Mouse (Mus musculus) hindbrain, postnatal 0 days (tissue): ENCODE measurements at regions not wholly inside any gene's neighbourhood (a gene's known extent, or its start where the extent isn't known, plus 50 kb on each side); places are given as distances from the start of the nearest gene placed in this dataset.
A peak's percentile ranks its signal among the peaks of the same experiment; 100 is the strongest.

ENCODE experiments used
- ATAC-seq: fragments of 200-750 bp; cut with Nextera tagmentation; 2 replicates; pipeline ENCODE4 v1.8.0; 2017; ENCODE audit warnings: mild to moderate bottlenecking, moderate TSS enrichment, moderate library complexity
- DNase-seq: peaks from one replicate; pipeline ENCODE4 v3.0.0-alpha.2; 2015; ENCODE audit warnings: low spot score
- H3K27ac ChIP-seq: fragments of 300-500 bp; sonication (generic); 2 replicates; pipeline ENCODE4 v1.5.1; 2014; ENCODE audit warnings: mild to moderate bottlenecking
- H3K27me3 ChIP-seq: fragments of 300-500 bp; sonication (generic); 2 replicates; pipeline ENCODE4 v1.6.1; 2014; ENCODE audit warnings: low read length, mixed read lengths; ENCODE audit not compliant: insufficient read depth
- H3K36me3 ChIP-seq: fragments of 300-500 bp; sonication (generic); 2 replicates; pipeline ENCODE4 v1.6.1; 2014; ENCODE audit warnings: low read length, mixed read lengths; ENCODE audit not compliant: insufficient read depth
- H3K4me1 ChIP-seq: fragments of 300-500 bp; sonication (generic); 2 replicates; pipeline ENCODE4 v1.6.1; 2014; ENCODE audit warnings: antibody characterized with exemption, low read length, mixed read lengths; ENCODE audit not compliant: insufficient read depth
- H3K4me2 ChIP-seq: fragments of 300-500 bp; sonication (generic); 2 replicates; pipeline ENCODE4 v1.6.1; 2014; ENCODE audit warnings: low read depth, mild to moderate bottlenecking, low read length, moderate library complexity, mixed read lengths
- H3K4me3 ChIP-seq: fragments of 300-500 bp; sonication (generic); 2 replicates; pipeline ENCODE4 v1.5.1; 2014; ENCODE audit warnings: low read length
- H3K9ac ChIP-seq: fragments of 300-500 bp; sonication (generic); replicated peaks from 2 replicates; pipeline ENCODE4 v1.6.1; 2014; ENCODE audit warnings: mild to moderate bottlenecking, low read length, moderate library complexity, mixed read lengths
- H3K9me3 ChIP-seq: fragments of 300-500 bp; sonication (generic); 2 replicates; pipeline ENCODE4 v1.6.1; 2016; ENCODE audit warnings: low read length, mixed read lengths
- CTCF ChIP-seq: IDR thresholded peaks from 2 replicates; pipeline ENCODE4 v1.5.1; 2016; ENCODE audit warnings: antibody characterized with exemption, control low read depth, low read depth
- WGBS: fragments of 180-500 bp; shearing (Covaris S2); extraction: QIAGEN DNeasy Blood & Tissue Kit; methylation state at CpG from one replicate; pipeline ENCODE4 v1.1.7; 2014; 5-methylcytosine and 5-hydroxymethylcytosine counted together

DNA sequence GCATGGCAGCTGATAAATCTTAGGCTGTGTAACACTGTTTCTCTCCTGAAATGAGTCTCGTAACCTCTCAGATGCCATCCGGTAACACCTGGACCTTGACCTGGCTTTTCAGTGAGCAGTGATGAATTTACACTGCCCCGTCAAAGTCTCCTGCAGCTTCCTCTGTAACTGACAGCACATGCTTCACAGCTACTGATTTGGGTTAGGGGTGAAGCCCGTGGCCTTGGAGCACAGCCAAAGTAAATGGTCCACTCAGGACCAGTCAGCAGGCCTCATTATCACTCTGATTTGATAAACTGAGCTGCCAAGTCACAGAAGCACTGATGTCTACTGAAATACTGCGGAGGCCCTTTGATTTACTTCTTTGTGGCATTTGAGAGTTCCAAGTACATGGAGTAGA lies 995.6 kb downstream of the Olfm4 start:
- no peak overlapping the region for H3K4me2 ChIP-seq
- WGBS: 67% methylated on average over 5 of the region's 5 CpGs
- DNase-seq (no peak), ATAC-seq (no peak)
- no peak overlapping the region for H3K4me3 ChIP-seq
- no peaks in the 10 kb centered on the region for H3K27me3 ChIP-seq
- H3K9me3 ChIP-seq: no peaks in the 10 kb centered on the region
- no peaks in the 10 kb centered on the region for H3K4me1 ChIP-seq
- H3K27ac ChIP-seq: no peak overlapping the region
- no peaks in the 10 kb centered on the region for H3K36me3 ChIP-seq
- no peak overlapping the region for H3K9ac ChIP-seq
- TF ChIP-seq CTCF: no peak

DNA sequence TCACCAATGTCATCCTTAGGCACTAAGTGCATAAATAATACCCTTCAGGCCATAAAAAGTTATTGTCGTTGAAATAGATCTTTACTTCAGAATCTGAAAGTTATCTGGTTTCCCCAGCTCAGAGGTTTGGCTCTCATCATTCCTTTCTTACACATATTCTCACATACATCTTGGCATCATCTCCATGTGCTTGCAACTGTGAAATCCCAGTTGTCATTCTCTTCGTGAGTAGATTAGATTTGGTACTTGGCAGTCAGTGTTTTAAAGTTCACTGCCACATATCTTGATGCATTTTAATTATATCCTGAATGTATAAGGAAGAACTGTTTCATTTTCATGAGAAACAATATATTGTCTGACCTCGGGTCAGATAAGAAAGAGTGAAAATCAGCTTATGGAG lies 1006.3 kb downstream of the Olfm4 start:
- no peak for TF ChIP-seq CTCF
- Histone ChIP-seq H3K4me2 (no peak overlapping the region), H3K9ac (no peak overlapping the region), H3K27ac (no peak overlapping the region), H3K4me3 (no peak overlapping the region), H3K4me1 (no peaks in the 10 kb centered on the region), H3K27me3 (no peaks in the 10 kb centered on the region), H3K36me3 (no peaks in the 10 kb centered on the region), H3K9me3 (no peaks in the 10 kb centered on the region)
- ATAC-seq: no peak
- 63% methylated on average over 3 of the region's 3 CpGs for WGBS
- DNase-seq: no peak

DNA sequence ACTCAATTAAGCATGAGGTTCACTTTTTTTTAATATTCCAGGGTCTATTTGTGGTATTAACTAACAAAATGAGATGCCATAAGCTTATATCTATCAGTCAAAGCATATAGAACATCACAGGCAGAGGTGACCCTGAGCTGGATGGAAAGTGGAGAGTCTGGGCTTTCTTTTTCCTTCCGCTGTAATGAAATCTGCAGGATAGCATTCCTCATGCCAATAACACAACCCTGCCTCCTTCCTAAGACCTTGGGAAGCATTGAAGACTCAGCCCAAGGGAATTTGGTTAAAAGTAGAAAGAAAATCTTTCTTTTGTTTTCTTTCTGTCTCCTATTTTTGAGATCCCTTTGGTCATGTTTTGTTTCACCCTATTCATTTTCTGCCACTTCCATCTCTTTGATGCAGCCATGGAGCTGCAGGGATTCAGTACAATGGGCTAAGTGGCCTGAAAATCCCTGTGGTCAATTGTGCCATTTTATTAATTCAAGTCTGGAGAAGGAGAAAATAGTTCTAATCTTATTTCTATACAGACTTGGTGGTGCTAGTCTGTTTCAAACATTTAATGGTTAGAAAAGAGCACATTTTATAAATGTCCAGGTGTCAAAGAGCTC lies 1006.9 kb downstream of the Olfm4 start:
- H3K36me3 ChIP-seq: no peaks in the 10 kb centered on the region
- H3K4me3 ChIP-seq: no peak overlapping the region
- no peak overlapping the region for H3K9ac ChIP-seq
- no peak overlapping the region for H3K4me2 ChIP-seq
- no peaks in the 10 kb centered on the region for H3K9me3 ChIP-seq
- no peak for TF ChIP-seq CTCF
- ATAC-seq (no peak), DNase-seq (no peak)
- H3K27me3 ChIP-seq: no peaks in the 10 kb centered on the region
- no peak overlapping the region for H3K27ac ChIP-seq
- no peaks in the 10 kb centered on the region for H3K4me1 ChIP-seq
- 58% methylated on average over 1 of the region's 1 CpGs for WGBS

DNA sequence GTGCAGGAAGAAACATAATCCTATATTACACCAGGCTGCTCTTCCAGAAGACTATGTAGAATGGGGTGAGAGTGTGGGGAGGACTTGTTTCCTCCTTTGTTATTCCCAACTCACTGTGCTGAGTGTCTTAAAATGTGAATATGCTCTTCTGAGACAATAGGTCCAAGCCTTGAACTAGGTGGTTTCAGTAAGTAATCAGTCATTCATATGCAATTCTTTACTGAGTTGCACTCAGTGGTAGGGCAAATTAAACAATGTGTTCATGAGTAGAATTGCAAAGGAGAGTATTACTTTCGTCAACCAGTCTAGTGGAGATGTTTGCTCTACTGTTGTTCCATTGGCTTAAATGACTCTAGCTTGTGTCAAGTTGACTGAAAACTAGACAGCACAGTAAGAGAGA lies 1015.1 kb downstream of the Olfm4 start:
- Histone ChIP-seq H3K4me3 (no peak overlapping the region), H3K9me3 (no peaks in the 10 kb centered on the region), H3K4me1 (no peaks in the 10 kb centered on the region), H3K9ac (no peak overlapping the region), H3K27me3 (no peaks in the 10 kb centered on the region), H3K36me3 (no peaks in the 10 kb centered on the region), H3K27ac (no peak overlapping the region), H3K4me2 (no peak overlapping the region)
- DNase-seq: no peak
- TF ChIP-seq CTCF: no peak
- WGBS: 84% methylated on average over 1 of the region's 1 CpGs
- no peak for ATAC-seq

DNA sequence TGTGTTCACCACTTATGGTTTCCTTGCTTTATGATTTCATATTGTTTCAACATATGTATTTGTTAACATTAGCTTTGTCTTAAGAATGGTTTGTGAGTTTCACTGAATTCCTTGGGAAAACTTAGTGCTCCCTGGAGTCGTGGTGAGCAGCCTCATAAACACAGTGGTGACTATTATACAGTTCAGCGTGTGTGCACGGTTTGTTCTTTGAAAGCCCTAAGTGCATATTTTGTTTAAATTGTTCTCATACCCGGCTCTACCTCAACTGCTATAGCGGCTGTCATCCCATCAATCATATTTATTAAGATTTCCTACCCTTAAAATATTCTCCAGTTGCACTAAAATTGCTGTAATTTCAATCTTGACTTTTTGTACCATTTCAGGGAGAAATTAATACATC lies 1029.3 kb downstream of the Olfm4 start:
- H3K9ac ChIP-seq: no peak overlapping the region
- no peaks in the 10 kb centered on the region for H3K9me3 ChIP-seq
- 66% methylated on average over 5 of the region's 5 CpGs for WGBS
- H3K27me3 ChIP-seq: no peaks in the 10 kb centered on the region
- no peak overlapping the region for H3K4me2 ChIP-seq
- H3K4me1 ChIP-seq: no peaks in the 10 kb centered on the region
- H3K27ac ChIP-seq: no peak overlapping the region
- TF ChIP-seq CTCF: no peak
- ATAC-seq (no peak), DNase-seq (peak; percentile 6)
- H3K36me3 ChIP-seq: no peaks in the 10 kb centered on the region
- no peak overlapping the region for H3K4me3 ChIP-seq

DNA sequence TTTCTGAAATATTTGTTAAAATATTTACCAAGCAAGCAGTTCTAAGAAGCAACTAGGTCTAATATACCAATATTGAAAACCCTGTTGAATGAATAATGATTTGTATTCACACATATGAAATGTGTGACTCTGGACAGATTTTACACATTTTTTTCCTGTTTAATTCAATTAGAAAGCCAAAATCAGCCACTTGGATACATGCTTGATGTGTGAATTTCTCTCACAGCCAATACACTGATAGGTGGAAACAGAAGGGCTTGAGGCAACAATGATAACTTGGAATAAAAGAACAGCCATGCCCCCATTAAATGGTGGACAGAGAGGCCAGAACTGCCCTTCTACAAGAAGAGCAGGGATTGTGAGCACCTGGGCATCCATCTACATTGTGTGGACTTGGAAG lies 1047.6 kb downstream of the Olfm4 start:
- ATAC-seq (no peak), DNase-seq (no peak)
- Histone ChIP-seq H3K9me3 (no peaks in the 10 kb centered on the region), H3K4me2 (no peak overlapping the region), H3K9ac (no peak overlapping the region), H3K36me3 (no peaks in the 10 kb centered on the region), H3K4me1 (no peaks in the 10 kb centered on the region), H3K4me3 (no peak overlapping the region), H3K27me3 (no peaks in the 10 kb centered on the region), H3K27ac (no peak overlapping the region)
- TF ChIP-seq CTCF: no peak

DNA sequence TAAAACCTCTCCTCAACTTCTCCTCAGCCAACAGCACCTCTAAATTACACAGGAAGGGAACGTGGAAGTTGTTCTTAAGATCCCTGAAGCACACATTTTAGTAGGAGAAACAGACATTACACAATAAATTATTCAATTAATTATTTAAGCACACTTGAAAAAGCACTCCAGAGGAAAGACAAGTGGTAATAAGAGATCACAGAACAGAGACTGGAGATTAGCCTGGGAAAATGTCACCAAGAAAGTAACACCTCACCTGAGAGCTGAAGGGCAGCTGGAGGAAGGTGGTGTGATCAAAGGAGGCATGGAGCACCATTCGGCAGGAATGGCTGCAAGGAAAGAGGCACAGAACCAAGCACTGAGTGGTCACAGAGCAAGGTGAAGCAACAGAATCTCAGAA lies 1053.8 kb downstream of the Olfm4 start:
- H3K27ac ChIP-seq: no peak overlapping the region
- TF ChIP-seq CTCF: no peak
- H3K4me3 ChIP-seq: no peak overlapping the region
- DNase-seq: no peak
- WGBS: 74% methylated on average over 2 of the region's 2 CpGs
- no peaks in the 10 kb centered on the region for H3K27me3 ChIP-seq
- H3K9ac ChIP-seq: no peak overlapping the region
- H3K4me1 ChIP-seq: no peaks in the 10 kb centered on the region
- H3K4me2 ChIP-seq: no peak overlapping the region
- no peaks in the 10 kb centered on the region for H3K9me3 ChIP-seq
- H3K36me3 ChIP-seq: no peaks in the 10 kb centered on the region
- ATAC-seq: no peak
